Mouse (Mus musculus) urinary bladder, postnatal 14 days (tissue): ENCODE data around the gene Dohh.

Experiments
- DNase-seq: peaks from one replicate; pipeline ENCODE4 v3.0.0; 2021; ENCODE audit warnings: low spot score

Gene Dohh

GRCm38 (mm10) chr10:81404720-81405119, 20.5 kb downstream of the Dohh start:
- DNase-seq, result no peak

DNA sequence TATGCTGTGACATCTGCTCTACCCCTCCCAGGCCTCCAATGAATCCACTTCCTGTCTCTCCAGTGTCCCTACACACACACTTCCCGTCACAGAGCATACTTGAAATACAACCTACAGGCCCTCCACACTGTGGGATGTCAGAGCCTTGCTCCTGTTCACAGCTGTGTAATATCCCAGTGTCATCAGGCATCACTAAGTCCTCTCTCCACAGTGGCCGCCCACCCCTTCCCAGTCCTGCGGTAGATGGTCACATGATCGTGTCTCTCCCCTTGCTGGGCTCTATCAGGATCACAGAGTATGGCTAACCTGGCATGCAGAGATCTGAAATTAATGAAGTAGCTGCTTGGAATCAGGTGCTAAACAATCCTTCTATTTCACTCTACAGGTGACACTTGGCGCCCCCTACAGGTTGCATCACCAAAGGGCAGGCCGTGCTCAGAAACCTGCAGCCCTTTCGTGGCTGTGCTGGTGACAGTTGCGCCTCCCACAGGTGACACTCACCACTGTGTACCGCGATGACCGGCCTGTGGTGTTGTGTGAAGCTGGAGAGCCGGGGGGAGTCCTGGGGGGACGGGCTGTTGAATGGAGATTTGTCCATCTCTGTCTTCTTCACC, 21.5 kb downstream of the Dohh start:
- peak; percentile 59 for DNase-seq

GRCm38 (mm10) chr10:81406504-81407440, 22.5 kb downstream of the Dohh start:
- DNase-seq, result no peak

GRCm38 (mm10) chr10:81407539-81408423, 23.6 kb downstream of the Dohh start:
- DNase-seq, result peak; percentile 82

- DNase-seq, result no peak
Observed at GRCm38 (mm10) chr10:81408424-81408729, 24.1 kb downstream of the Dohh start.

DNA sequence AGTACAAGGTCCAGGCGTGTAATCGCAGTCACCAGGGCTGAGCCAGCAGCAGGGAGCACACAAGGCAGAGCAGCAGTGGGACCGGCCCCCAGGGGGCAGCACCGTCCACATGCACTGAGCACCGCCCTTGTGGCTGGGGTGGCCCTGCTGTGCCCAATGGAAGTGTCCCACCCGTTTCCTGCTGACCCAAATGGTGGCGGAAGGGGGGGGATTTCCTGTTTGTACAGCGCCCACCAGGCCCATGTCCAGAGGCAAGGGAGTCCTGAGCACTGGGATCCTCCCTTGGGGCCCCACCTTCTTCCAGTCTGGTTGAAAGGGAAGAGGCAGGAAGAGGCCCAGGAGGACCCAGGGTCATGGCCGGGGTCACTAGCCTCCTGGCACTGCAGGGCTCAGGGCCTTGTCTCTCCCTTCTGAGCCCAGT, 24.7 kb downstream of the Dohh start:
- peak; percentile 85 for DNase-seq

- no peak for DNase-seq
Observed at GRCm38 (mm10) chr10:81409330-81409729, 25.1 kb downstream of the Dohh start.

DNA sequence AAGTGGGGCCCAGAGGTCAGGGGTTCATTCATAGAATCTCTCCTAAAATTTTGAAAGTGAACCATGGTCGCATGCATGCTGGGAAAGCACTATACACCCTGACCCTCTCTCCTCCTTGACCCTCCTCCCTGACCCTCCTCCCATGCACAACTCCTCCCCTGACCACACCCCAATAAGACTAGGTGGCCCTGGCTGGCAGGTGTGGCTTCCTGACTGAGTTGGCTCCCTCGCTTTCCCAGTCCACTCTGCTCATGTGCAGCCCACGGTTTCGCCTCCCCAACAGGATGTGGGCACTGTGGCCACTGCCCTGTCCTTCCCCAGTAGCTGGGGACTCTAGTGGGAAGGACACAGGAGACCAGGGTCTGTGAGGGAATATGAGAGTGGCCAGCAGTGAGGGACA, 26.1 kb downstream of the Dohh start:
- no peak for DNase-seq

DNA sequence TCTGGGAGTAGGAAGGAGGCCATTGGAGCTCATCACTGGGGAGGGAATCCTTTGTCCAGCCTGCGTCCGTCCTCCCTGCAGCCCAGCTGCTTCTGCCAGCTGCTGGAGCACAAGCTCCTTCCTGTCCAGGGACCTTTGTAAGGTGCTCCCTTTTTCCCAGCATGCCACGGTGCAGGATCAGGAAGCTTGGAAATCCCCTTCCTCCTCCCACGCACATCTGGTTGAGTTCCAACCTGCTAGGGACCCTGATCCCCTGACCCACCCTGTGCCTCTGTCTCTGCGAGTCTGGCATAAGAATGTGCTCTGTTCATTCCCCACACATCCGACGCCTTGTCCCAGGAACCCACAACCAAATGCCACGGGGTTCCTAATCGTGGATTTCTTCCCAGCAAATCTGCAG, 26.8 kb downstream of the Dohh start:
- DNase-seq, result no peak

DNA sequence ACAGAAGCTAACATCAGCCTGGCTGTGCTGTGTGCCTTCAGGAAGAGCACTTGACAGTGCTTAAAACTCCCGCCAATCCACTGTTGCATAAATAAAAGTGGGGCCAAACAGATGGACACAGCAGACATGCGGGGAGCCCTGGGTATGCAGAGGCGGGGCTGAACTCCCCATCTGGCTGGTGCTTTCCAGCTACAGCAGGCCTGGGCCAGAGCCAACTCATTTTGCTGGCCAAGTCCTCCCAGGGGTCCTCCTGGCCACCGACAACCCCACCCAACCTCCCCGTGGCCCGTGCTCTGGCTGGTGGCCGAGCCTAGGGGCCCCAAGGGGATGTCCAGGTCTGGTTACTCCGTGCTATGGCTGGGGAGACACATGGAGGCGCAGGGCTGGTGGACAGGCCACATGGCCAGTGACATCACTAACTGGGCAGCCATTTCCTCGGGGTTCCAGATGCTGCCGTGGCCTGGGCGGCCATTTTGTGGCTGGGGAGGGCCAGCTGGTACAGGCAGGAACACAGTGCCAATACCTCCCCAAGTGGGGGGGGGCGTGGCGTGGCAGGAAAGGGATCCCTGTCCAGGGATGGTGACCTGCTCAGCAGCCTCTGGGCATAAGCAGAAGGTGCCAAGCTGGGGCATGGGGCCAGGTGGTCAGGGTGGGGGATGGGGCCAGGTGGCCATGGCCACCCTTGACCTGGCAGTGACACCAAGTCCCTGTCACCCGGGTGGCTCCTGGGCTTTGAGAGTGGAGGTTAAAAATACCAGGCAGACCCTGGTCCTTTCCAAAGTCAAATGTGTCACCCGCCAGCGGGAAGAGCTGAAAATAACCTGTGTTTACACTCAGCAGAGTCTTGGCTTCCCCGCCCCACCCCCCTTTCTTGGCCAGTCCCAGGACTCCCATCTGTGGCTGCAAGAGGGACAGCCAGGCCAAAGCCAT, 27.5 kb downstream of the Dohh start:
- DNase-seq, result peak; percentile 71

DNA sequence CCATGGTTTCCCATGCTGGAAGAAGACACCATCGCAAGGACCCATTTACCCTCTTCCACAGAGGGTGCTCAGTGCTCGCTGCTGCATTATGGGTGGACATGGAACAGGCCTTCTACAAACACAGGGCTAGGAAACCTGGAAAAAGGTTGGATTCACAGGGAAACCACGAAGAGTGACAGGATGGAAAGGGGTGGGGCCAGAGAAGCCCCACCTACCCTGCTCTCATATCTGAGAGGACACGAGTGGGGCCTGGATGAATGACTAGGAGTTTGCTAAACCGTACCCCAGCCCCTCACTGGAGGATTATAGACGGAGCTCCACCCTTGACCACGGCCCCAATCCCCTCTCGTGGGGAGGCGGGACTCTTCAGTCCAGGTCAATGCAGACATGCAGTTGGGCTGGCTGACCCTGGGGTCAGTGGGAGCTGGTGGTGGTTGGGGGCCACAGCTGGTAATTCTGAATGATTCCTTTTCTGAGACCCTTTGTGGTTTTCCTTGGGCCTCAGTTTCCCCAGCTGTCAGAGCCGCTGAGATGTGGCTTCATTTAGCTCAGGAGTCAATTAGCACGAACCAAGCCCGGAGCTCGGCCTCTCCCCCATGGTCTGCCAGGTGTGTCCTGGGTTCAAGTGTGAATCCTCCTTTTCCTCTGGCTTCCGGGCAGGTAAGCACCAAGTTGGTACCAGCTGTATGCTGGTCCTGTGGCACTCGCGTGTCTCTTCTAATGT, 28.5 kb downstream of the Dohh start:
- DNase-seq, result no peak

- peak; percentile 90 for DNase-seq
Observed at GRCm38 (mm10) chr10:81413310-81414261, 29.4 kb downstream of the Dohh start.

- no peak for DNase-seq
Observed at GRCm38 (mm10) chr10:81414682-81415081, 30.5 kb downstream of the Dohh start.

DNA sequence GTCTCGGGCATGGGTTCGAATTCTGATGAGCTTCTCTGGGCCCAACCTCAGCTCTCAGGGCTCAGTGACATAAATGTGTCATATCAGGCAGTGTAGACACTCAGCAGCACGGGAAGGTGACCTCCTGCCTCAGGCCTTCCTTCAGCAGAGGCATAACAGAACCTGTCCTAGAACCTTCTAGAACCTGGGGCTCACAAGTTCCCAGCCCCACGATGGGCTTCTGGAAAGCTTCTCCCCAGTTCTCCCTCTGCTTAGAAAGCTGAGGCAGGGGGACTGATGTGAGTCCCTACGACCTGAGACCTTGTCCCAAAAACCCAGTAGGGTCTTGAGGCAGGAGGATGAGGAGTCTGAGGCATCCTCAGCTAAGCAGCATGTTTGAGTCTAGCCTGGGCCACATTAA, 30.9 kb downstream of the Dohh start:
- DNase-seq, result no peak

GRCm38 (mm10) chr10:81415549-81416310, 31.5 kb downstream of the Dohh start:
- DNase-seq, result no peak

DNA sequence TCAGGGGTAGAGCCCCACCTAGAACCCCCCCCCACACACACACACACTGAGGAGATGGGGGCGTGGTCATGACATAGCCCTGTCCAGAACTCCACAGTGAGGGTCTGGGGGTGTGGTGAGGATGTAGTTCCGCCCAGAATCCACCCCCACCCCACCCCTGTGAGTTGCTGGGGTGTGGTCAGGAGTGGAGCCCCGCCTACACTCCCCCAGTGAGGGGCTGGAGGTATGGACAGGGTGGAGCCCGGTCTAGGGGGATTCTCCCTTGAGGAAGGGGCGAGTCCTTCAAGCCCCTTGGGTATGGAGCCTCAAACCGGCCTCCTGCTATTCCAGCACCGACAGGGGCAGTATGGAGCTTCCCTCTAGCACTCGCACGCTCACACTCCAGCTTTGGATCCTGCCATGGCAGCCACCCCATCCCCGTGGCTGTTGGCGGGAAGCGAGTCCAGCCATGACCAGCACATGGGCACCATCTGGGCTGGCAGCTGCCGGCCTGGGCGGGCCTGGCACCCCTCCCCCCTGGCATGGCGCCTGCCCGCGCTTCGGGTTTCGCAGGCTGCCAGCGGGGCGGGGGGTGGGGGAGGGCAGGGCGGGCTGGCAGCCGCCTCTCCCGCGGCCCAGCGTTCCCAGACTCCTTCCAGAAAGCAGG, 32.5 kb downstream of the Dohh start:
- DNase-seq, result peak; percentile 83

- no peak for DNase-seq
Observed at GRCm38 (mm10) chr10:81417227-81418215, 33.3 kb downstream of the Dohh start.
